Mouse (Mus musculus) midbrain, postnatal 0 days (tissue): ENCODE measurements around the gene Gm20696. TPM values are rescaled to one million over a fixed set of nuclear protein-coding genes. Genes with fewer than 3 reads are reported as not detected.

Experiments used
- ATAC-seq: fragments of 200-750 bp; cut with Nextera tagmentation; 2 replicates; pipeline ENCODE4 v1.8.0; 2017; ENCODE audit warnings: moderate number of reproducible peaks, mild to moderate bottlenecking, moderate TSS enrichment, moderate library complexity; ENCODE audit not compliant: low FRiP score
- DNase-seq: peaks from one replicate; pipeline ENCODE4 v3.0.0-alpha.2; 2015; ENCODE audit warnings: low spot score
- H3K27ac ChIP-seq: fragments of 300-500 bp; sonication (generic); 2 replicates; pipeline ENCODE4 v1.5.1; 2014; ENCODE audit warnings: low read depth, mild to moderate bottlenecking, low read length, mixed read lengths
- H3K27me3 ChIP-seq: fragments of 300-500 bp; sonication (generic); 2 replicates; pipeline ENCODE4 v1.6.1; 2014; ENCODE audit warnings: low read length, control low read depth, mixed read lengths; ENCODE audit not compliant: insufficient read depth
- H3K36me3 ChIP-seq: fragments of 300-500 bp; sonication (generic); 2 replicates; pipeline ENCODE4 v1.6.1; 2014; ENCODE audit warnings: low read length, control low read depth, mixed read lengths; ENCODE audit not compliant: insufficient read depth
- H3K4me1 ChIP-seq: fragments of 300-500 bp; sonication (generic); 2 replicates; pipeline ENCODE4 v1.6.1; 2014; ENCODE audit warnings: mild to moderate bottlenecking, control low read depth, antibody characterized with exemption, low read length, mixed read lengths; ENCODE audit not compliant: insufficient read depth
- H3K4me2 ChIP-seq: fragments of 300-500 bp; sonication (generic); 2 replicates; pipeline ENCODE4 v1.6.1; 2014; ENCODE audit warnings: low read depth, mild to moderate bottlenecking, low read length, mixed read lengths; ENCODE audit not compliant: poor library complexity, severe bottlenecking
- H3K4me3 ChIP-seq: fragments of 300-500 bp; sonication (generic); 2 replicates; pipeline ENCODE4 v1.5.1; 2014; ENCODE audit warnings: low read depth, mild to moderate bottlenecking, low read length, moderate library complexity
- H3K9ac ChIP-seq: fragments of 300-500 bp; sonication (generic); replicated peaks from 2 replicates; pipeline ENCODE4 v1.6.1; 2014; ENCODE audit warnings: mild to moderate bottlenecking, low read length, moderate library complexity, mixed read lengths; ENCODE audit not compliant: poor library complexity, severe bottlenecking
- H3K9me3 ChIP-seq: fragments of 300-500 bp; sonication (generic); 2 replicates; pipeline ENCODE4 v1.6.1; 2016; ENCODE audit warnings: low read length, control low read depth
- CTCF ChIP-seq: IDR thresholded peaks from 2 replicates; pipeline ENCODE4 v1.5.1; 2016; ENCODE audit warnings: antibody characterized with exemption, mild to moderate bottlenecking
- WGBS: fragments of 180-500 bp; shearing (Covaris S2); extraction: QIAGEN DNeasy Blood & Tissue Kit; methylation state at CpG from one replicate; pipeline ENCODE4 v1.1.7; 2014; 5-methylcytosine and 5-hydroxymethylcytosine counted together
- polyA plus RNA-seq: library from polyadenylated mRNA; unstranded; fragments of >200 nt; fragmentation: Nextera tagmentation; extraction: Ambion mirVana; gene quantifications from 2 replicates; pipeline ENCODE4 v1.2.1, GENCODE M21; 2015
- total RNA-seq: library from RNA; depleted of rRNA; stranded (reverse); fragments of >200 nt; gene quantifications from 2 replicates; pipeline ENCODE4 v1.2.3, GENCODE M21; 2014

Gm20696 gene
- total and polyA plus RNA-seq, 2 experiments from 2014 or later, result 1.1 to 2.9 TPM

GRCm38 (mm10) chr6:99264192-99265093 lies 402.2 kb downstream of the Gm20696 start:
- ATAC-seq (no peak), DNase-seq (no peak)
- Histone ChIP-seq H3K4me2 (no peak overlapping the region), H3K4me3 (no peak overlapping the region), H3K27me3 (no peaks in the 10 kb centered on the region), H3K9ac (no peak overlapping the region), H3K27ac (no peak overlapping the region), H3K9me3 (no peaks in the 10 kb centered on the region), H3K36me3 (no peaks in the 10 kb centered on the region), H3K4me1 (peaks cover 5% of the 10 kb centered on the region; the same call in 1 of the 2 replicates)
- 46% methylated on average over 13 of the region's 13 CpGs for WGBS
- TF ChIP-seq CTCF, result no peak

- H3K27ac ChIP-seq, result no peak overlapping the region
- DNase-seq, result no peak
- H3K9me3 ChIP-seq, result no peaks in the 10 kb centered on the region
- no peak for TF ChIP-seq CTCF
- no peak overlapping the region for H3K9ac ChIP-seq
- no peaks in the 10 kb centered on the region for H3K36me3 ChIP-seq
- no peak for ATAC-seq
- peaks cover 5% of the 10 kb centered on the region; the same call in 1 of the 2 replicates for H3K4me1 ChIP-seq
- H3K4me2 ChIP-seq, result no peak overlapping the region
- H3K27me3 ChIP-seq, result no peaks in the 10 kb centered on the region
- WGBS, result 60% methylated on average over 2 of the region's 2 CpGs
- H3K4me3 ChIP-seq, result no peak overlapping the region
Observed at GRCm38 (mm10) chr6:99263886-99264185, 402.8 kb downstream of the Gm20696 start.

- whole genome bisulfite sequencing, result 31% methylated on average over 12 of the region's 12 CpGs
- Histone ChIP-seq H3K36me3 (no peaks in the 10 kb centered on the region), H3K27me3 (no peaks in the 10 kb centered on the region), H3K9me3 (no peaks in the 10 kb centered on the region), H3K27ac (no peak overlapping the region), H3K4me3 (no peak overlapping the region), H3K4me2 (no peak overlapping the region), H3K9ac (no peak overlapping the region), H3K4me1 (peaks cover 5% of the 10 kb centered on the region; the same call in 1 of the 2 replicates)
- DNase-seq (no peak), ATAC-seq (no peak)
- no peak for TF ChIP-seq CTCF
Observed at GRCm38 (mm10) chr6:99263061-99263885, 403.3 kb downstream of the Gm20696 start.

- Histone ChIP-seq H3K27me3 (no peaks in the 10 kb centered on the region), H3K4me1 (peaks cover 5% of the 10 kb centered on the region; the same call in 1 of the 2 replicates), H3K4me2 (no peak overlapping the region), H3K27ac (no peak overlapping the region), H3K36me3 (no peaks in the 10 kb centered on the region), H3K9me3 (no peaks in the 10 kb centered on the region), H3K9ac (no peak overlapping the region), H3K4me3 (no peak overlapping the region)
- WGBS, result 47% methylated on average over 4 of the region's 4 CpGs
- TF ChIP-seq CTCF, result no peak
- ATAC-seq (no peak), DNase-seq (no peak)
Observed at GRCm38 (mm10) chr6:99261737-99262130, 404.9 kb downstream of the Gm20696 start.

- Histone ChIP-seq H3K4me1 (peaks cover 5% of the 10 kb centered on the region; the same call in 1 of the 2 replicates), H3K36me3 (no peaks in the 10 kb centered on the region), H3K4me3 (no peak overlapping the region), H3K9me3 (no peaks in the 10 kb centered on the region), H3K27me3 (no peaks in the 10 kb centered on the region), H3K27ac (no peak overlapping the region), H3K9ac (no peak overlapping the region), H3K4me2 (no peak overlapping the region)
- DNase-seq (peak; percentile 6), ATAC-seq (no peak)
- WGBS, result 47% methylated on average over 11 of the region's 11 CpGs
- TF ChIP-seq CTCF, result peak; percentile 14; the same call in 1 of the 2 replicates
Observed at GRCm38 (mm10) chr6:99260941-99261736, 405.5 kb downstream of the Gm20696 start.
